Mouse (Mus musculus): ENCODE results near the gene AC124108.1. TPM values are rescaled to one million over a fixed set of nuclear protein-coding genes. Genes with fewer than 3 reads are reported as not detected.

The AC124108.1 gene
- polyA plus RNA-seq, 1 experiment from 2014 or later: 3.7 TPM

DNA sequence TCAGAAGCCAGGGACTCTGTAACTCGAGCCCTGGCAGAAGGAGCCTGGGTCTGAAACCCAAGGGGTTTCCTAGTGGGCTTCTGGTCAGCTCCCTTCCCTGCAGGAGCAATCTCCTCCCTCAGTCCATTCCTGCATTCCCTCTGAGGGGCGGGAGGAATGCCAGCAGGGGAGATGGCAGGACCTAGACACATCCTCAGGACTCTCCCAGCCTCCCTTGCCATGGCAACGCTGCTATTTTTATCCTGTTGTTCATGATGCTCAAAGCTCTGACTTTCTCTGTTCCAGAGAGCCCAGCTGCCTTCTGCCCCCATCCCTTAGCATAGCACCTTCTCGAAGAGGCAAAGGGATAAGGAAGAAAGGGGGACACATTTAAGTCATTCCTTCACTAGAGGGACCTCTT lies 16.9 kb downstream of the AC124108.1 start:
- H3K9me3 ChIP-seq: no peaks in the 10 kb centered on the region
- H3K4me1 ChIP-seq: peaks cover 83% of the 10 kb centered on the region
- H3K4me3 ChIP-seq: no peak overlapping the region
- peak overlapping the region; percentile 12; the same call in 1 of the 2 replicates for H3K4me2 ChIP-seq
- no peaks in the 10 kb centered on the region for H3K27me3 ChIP-seq (replicated peaks)
- WGBS: 6% methylated on average over 4 of the region's 4 CpGs
- H3K27ac ChIP-seq: peak overlapping the region; percentile 73
- peak; percentile 22 for ATAC-seq (replicated peaks)
- H3K36me3 ChIP-seq (replicated peaks): no peaks in the 10 kb centered on the region
- no peak overlapping the region for H3K9ac ChIP-seq

- Histone ChIP-seq H3K4me3 (no peak overlapping the region), H3K27ac (peak overlapping the region; percentile 73), H3K36me3 (replicated peaks) (no peaks in the 10 kb centered on the region), H3K27me3 (replicated peaks) (no peaks in the 10 kb centered on the region), H3K9ac (no peak overlapping the region), H3K9me3 (no peaks in the 10 kb centered on the region), H3K4me1 (peaks cover 79% of the 10 kb centered on the region), H3K4me2 (no peak overlapping the region)
- no peak for ATAC-seq (replicated peaks)
- WGBS: 68% methylated on average over 10 of the region's 10 CpGs
Observed at GRCm38 (mm10) chr1:132209400-132209799, 18.1 kb downstream of the AC124108.1 start.

- H3K27me3 ChIP-seq (replicated peaks): no peaks in the 10 kb centered on the region
- no peak for ATAC-seq (replicated peaks)
- H3K9me3 ChIP-seq: no peaks in the 10 kb centered on the region
- no peaks in the 10 kb centered on the region for H3K36me3 ChIP-seq (replicated peaks)
- H3K4me2 ChIP-seq: no peak overlapping the region
- no peak overlapping the region for H3K4me3 ChIP-seq
- no peak overlapping the region for H3K27ac ChIP-seq
- whole genome bisulfite sequencing: 21% methylated on average over 7 of the region's 7 CpGs
- H3K4me1 ChIP-seq: peaks cover 70% of the 10 kb centered on the region
- H3K9ac ChIP-seq: no peak overlapping the region
Observed at GRCm38 (mm10) chr1:132210922-132211321, 19.7 kb downstream of the AC124108.1 start.

- Histone ChIP-seq H3K4me3 (no peak overlapping the region), H3K4me1 (peaks cover 65% of the 10 kb centered on the region), H3K36me3 (replicated peaks) (no peaks in the 10 kb centered on the region), H3K27me3 (replicated peaks) (no peaks in the 10 kb centered on the region), H3K27ac (no peak overlapping the region), H3K4me2 (peak overlapping the region; percentile 37; the same call in 1 of the 2 replicates), H3K9me3 (no peaks in the 10 kb centered on the region), H3K9ac (no peak overlapping the region)
- ATAC-seq (replicated peaks): no peak
- WGBS: 41% methylated on average over 12 of the region's 12 CpGs
Observed at GRCm38 (mm10) chr1:132211672-132212071, 20.4 kb downstream of the AC124108.1 start.

DNA sequence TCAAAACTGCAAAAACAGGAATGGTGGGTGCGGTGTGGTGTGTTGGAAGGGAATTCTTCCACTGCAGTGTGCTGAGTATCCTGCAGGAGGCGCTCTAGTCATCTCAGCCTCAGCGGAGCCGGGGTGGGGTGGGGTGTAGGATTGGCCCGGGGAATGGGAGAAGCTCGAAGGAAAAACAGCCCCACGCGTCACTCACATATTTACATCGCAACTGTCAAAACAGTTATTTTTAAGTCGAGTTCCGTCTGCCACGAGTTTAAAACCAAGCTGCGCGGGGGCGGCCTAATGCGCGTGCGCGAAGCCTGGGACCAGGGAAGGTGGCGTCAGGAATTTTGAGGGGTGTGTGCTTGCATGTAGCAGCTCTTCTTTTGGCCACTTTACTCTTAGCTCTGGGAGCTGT lies 21.0 kb downstream of the AC124108.1 start:
- peak overlapping the region; percentile 37 for H3K4me2 ChIP-seq
- no peak overlapping the region for H3K9ac ChIP-seq
- 9% methylated on average over 20 of the region's 20 CpGs for WGBS
- H3K27me3 ChIP-seq (replicated peaks): no peaks in the 10 kb centered on the region
- H3K4me1 ChIP-seq: peaks cover 60% of the 10 kb centered on the region
- no peaks in the 10 kb centered on the region for H3K9me3 ChIP-seq
- peak overlapping the region; percentile 10; the same call in 1 of the 2 replicates for H3K4me3 ChIP-seq
- H3K36me3 ChIP-seq (replicated peaks): no peaks in the 10 kb centered on the region
- no peak overlapping the region for H3K27ac ChIP-seq
- ATAC-seq (replicated peaks): no peak

DNA sequence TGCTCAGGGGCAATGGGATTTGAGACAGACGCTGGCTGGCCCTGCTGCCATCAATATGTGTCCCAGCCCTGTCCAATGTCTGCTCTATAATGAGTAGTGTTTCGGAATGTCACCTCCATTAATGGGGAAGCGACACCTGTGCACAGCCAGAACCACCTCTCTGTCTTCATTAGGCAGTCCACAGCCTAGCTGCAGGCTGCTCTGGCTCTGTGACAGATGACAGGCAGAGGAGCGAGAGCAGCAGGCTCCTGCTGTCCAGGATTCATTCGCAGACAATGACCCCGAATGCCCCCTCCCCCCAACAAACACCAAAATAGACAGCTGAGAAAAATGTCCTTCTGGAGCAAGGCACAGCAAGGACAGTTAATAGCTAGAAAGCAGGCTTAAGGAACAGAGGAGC lies 21.8 kb downstream of the AC124108.1 start:
- Histone ChIP-seq H3K36me3 (replicated peaks) (no peaks in the 10 kb centered on the region), H3K9ac (no peak overlapping the region), H3K4me2 (no peak overlapping the region), H3K4me1 (peaks cover 52% of the 10 kb centered on the region), H3K4me3 (no peak overlapping the region), H3K27me3 (replicated peaks) (no peaks in the 10 kb centered on the region), H3K27ac (peak overlapping the region; percentile 57), H3K9me3 (no peaks in the 10 kb centered on the region)
- peak; percentile 53 for ATAC-seq (replicated peaks)
- WGBS: 20% methylated on average over 6 of the region's 6 CpGs

- Histone ChIP-seq H3K4me3 (no peak overlapping the region), H3K4me1 (peaks cover 30% of the 10 kb centered on the region), H3K36me3 (replicated peaks) (no peaks in the 10 kb centered on the region), H3K27me3 (replicated peaks) (no peaks in the 10 kb centered on the region), H3K27ac (no peak overlapping the region), H3K4me2 (no peak overlapping the region), H3K9ac (no peak overlapping the region), H3K9me3 (no peaks in the 10 kb centered on the region)
- no peak for ATAC-seq (replicated peaks)
- 60% methylated on average over 3 of the region's 3 CpGs for WGBS
Observed at GRCm38 (mm10) chr1:132216276-132216675, 25.0 kb downstream of the AC124108.1 start.

DNA sequence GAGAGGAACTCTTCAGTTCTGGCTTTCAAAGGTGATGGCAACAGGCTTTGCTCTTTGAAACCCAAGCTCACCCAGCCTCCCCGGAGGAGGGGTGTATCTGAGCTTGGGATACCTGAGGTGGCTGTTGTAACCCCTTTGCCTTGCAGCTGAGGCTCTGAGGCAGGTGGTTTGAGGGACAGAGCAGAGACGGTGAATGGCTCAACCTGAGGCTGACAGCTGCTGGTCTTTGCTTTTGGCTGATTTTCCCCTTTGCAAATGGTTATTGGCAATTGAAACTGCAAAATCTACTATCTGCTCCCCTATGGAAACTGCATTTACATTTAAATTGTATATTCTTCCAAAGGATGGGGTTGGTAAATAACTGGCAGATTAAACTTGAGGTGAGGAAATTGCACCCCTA lies 30.4 kb downstream of the AC124108.1 start:
- Histone ChIP-seq H3K27me3 (replicated peaks) (no peaks in the 10 kb centered on the region), H3K4me1 (peaks cover 29% of the 10 kb centered on the region), H3K9me3 (no peaks in the 10 kb centered on the region), H3K9ac (no peak overlapping the region), H3K27ac (peak overlapping the region; percentile 76), H3K36me3 (replicated peaks) (no peaks in the 10 kb centered on the region), H3K4me2 (no peak overlapping the region), H3K4me3 (no peak overlapping the region)
- WGBS: 25% methylated on average over 2 of the region's 2 CpGs
- ATAC-seq (replicated peaks): peak; percentile 51; the same call in 1 of the 2 replicates

GRCm38 (mm10) chr1:132222166-132222565 lies 30.9 kb downstream of the AC124108.1 start:
- Histone ChIP-seq H3K27ac (peak overlapping the region; percentile 76), H3K36me3 (replicated peaks) (no peaks in the 10 kb centered on the region), H3K9ac (no peak overlapping the region), H3K4me3 (no peak overlapping the region), H3K9me3 (no peaks in the 10 kb centered on the region), H3K4me2 (peak overlapping the region; percentile 6; the same call in 1 of the 2 replicates), H3K27me3 (replicated peaks) (no peaks in the 10 kb centered on the region), H3K4me1 (peaks cover 29% of the 10 kb centered on the region)
- 5% methylated on average over 6 of the region's 6 CpGs for WGBS
- ATAC-seq (replicated peaks): peak; percentile 90

DNA sequence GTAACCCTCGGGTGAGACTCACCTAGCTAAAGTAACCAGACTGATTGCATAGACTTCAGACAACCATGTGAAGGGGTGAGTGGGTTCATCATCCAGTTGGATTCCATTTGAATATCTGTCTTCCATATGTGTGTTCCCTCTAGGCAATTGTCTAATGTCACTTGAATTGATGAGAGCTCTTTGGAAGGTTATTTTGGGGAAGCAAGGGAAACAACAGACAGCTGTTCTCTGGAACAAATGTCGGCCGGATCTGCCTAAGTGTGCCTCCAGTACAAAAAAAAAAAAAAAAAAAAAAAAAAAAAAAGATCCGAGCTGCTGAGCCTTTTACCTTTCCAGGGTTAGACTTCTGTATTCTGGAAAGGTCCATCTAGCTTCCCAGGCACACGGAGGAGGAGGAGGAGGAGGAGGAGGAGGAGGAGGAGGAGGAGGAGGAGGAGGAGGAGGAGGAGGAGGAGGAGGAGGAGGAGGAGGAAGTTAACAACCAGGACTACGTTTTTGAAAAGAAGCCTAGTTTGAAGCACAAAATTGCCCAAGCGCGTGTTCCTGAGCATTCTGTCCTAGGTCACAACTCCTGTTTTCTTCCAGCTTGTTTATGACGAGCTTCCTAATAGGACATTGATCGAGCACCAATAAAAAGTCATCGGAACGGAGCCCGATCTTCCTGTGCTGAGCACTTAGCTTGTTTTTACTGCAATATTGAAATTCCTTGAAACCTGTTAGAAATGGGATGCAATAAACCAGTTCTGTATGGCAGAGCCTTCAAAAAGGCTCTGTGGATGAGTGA lies 35.2 kb downstream of the AC124108.1 start:
- Histone ChIP-seq H3K9ac (no peak overlapping the region), H3K4me2 (no peak overlapping the region), H3K27me3 (replicated peaks) (no peaks in the 10 kb centered on the region), H3K36me3 (replicated peaks) (no peaks in the 10 kb centered on the region), H3K9me3 (no peaks in the 10 kb centered on the region), H3K27ac (no peak overlapping the region), H3K4me3 (no peak overlapping the region), H3K4me1 (peaks cover 18% of the 10 kb centered on the region)
- no peak for ATAC-seq (replicated peaks)
- WGBS: 83% methylated on average over 12 of the region's 13 CpGs

- Histone ChIP-seq H3K36me3 (replicated peaks) (no peaks in the 10 kb centered on the region), H3K27me3 (replicated peaks) (no peaks in the 10 kb centered on the region), H3K4me2 (no peak within 1 kb of the TSS), H3K4me1 (peaks cover 11% of the 10 kb centered on the region), H3K9me3 (no peaks in the 10 kb centered on the region), H3K9ac (no peak within 1 kb of the TSS), H3K27ac (no peak within 1 kb of the TSS), H3K4me3 (no peak within 1 kb of the TSS)
- WGBS: 90% methylated on average over 3 of the region's 3 CpGs
- ATAC-seq (replicated peaks): no peak
Observed at GRCm38 (mm10) chr1:132229667-132230066, 38.4 kb downstream of the AC124108.1 start, which contains the start of gene Gm10188. Gene Gm10188 (minus strand): TSS chr1:132229767.

DNA sequence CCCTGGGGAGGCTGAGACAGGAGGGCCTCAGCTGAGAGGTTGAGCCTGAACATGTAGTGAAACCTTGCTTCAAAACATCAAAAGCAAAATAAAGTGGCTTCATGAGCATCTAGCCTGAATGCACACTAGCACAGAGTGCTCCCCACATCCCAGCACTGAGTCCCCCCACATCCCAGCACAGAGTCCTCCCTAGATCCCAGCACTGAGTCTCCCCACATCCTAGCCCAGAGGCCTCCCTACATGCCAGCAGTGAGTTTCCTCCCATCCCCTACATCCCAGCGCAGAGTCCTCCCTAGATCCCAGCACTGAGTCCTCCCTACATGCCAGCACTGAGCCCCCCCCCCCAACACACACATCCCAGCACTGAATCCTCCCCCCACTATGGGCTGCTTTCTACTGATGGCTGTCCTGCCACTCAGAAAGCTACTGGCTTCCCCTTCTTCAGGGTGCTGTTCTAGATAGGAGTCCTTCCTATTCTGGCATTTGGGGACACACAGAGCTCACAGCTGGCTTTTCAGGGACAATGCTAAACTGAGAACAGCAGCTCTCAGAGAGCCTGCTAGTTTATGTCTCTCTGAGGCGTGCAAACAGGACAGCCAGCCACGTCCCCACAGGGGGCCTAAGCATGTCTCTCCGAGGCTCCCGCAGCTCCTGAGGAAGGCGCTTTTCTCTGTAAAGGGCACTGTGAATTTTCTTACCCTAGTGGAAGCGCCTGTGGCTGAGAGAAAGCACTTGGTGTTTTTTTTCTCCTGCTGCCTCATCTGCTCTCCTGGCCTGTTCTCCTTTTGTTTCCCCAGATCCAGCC lies 40.4 kb downstream of the AC124108.1 start:
- WGBS: 23% methylated on average over 7 of the region's 7 CpGs
- H3K27me3 ChIP-seq (replicated peaks): no peaks in the 10 kb centered on the region
- H3K27ac ChIP-seq: peak overlapping the region; percentile 69
- no peak overlapping the region for H3K9ac ChIP-seq
- H3K4me3 ChIP-seq: no peak overlapping the region
- no peaks in the 10 kb centered on the region for H3K9me3 ChIP-seq
- peaks cover 12% of the 10 kb centered on the region for H3K4me1 ChIP-seq
- ATAC-seq (replicated peaks): 0 out of 2 replicates have a peak, but pooled peaks have one; percentile 49
- H3K36me3 ChIP-seq (replicated peaks): no peaks in the 10 kb centered on the region
- H3K4me2 ChIP-seq: no peak overlapping the region
